Mouse (Mus musculus): ENCODE results near the gene Mcrip2.

DNA sequence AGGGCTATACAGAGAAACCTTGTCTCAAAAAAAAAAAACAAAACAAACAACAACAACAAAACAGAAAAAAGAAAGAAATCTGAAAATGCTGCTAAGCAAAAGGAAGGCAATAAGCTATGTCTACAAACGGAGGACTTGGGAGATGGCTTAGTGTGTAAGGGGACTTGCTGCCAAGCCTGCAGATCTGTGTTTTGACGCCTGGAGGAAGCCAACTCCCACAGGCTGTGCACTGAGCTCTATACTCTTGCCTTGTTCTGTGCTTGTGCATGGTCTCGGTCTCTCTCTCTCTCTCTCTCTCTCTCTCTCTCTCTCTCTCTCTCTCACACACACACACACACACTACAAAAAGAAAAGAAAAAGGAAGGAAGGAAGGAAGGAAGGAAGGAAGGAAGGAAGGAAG, 20.3 kb upstream of the Mcrip2 start:
- no peak for TF ChIP-seq CTCF (IDR thresholded peaks at IDR 0.05; ENCODE audit: low read depth)
- no peak for TF ChIP-seq EP300 (IDR thresholded peaks at IDR 0.05; ENCODE audit: low read depth)

Data from heart, postnatal 0 days (tissue).